Mouse (Mus musculus): ENCODE data around the gene Parvb. TPM values are rescaled to one million over a fixed set of nuclear protein-coding genes. Genes with fewer than 3 reads are reported as not detected.

Parvb gene
- polyA plus RNA-seq, 1 experiment from 2014 or later, result 5.4 TPM

GRCm38 (mm10) chr15:84301026-84301425, 69.2 kb downstream of the Parvb start:
- 9% methylated on average over 7 of the region's 7 CpGs for WGBS
- 0 out of 2 replicates have a peak overlapping the region, but pooled peaks have one; percentile 10 for H3K4me2 ChIP-seq
- no peak overlapping the region for H3K4me3 ChIP-seq (ENCODE audit: low read depth, low read length)
- H3K9me3 ChIP-seq (ENCODE audit: low read depth, low read length), result no peaks in the 10 kb centered on the region
- DNase-seq (peak; percentile 85), ATAC-seq (ENCODE audit: insufficient read depth) (0 out of 2 replicates have a peak, but pooled peaks have one; percentile 52)
- H3K27me3 ChIP-seq (ENCODE audit: insufficient read depth, low read length), result no peaks in the 10 kb centered on the region
- H3K9ac ChIP-seq, result no peak overlapping the region
- TF ChIP-seq CTCF (IDR thresholded peaks at IDR 0.05; ENCODE audit: low read depth), result no peak
- H3K36me3 ChIP-seq (ENCODE audit: insufficient read depth), result no peaks in the 10 kb centered on the region
- peaks cover 22% of the 10 kb centered on the region for H3K4me1 ChIP-seq (ENCODE audit: insufficient read depth)
- 0 out of 2 replicates have a peak overlapping the region, but pooled peaks have one; percentile 43 for H3K27ac ChIP-seq (ENCODE audit: low read depth)

- Histone ChIP-seq H3K36me3 (ENCODE audit: insufficient read depth) (no peaks in the 10 kb centered on the region), H3K27me3 (ENCODE audit: insufficient read depth, low read length) (no peaks in the 10 kb centered on the region), H3K9ac (no peak overlapping the region), H3K4me2 (no peak overlapping the region), H3K4me1 (ENCODE audit: insufficient read depth) (peaks cover 22% of the 10 kb centered on the region), H3K4me3 (ENCODE audit: low read depth, low read length) (no peak overlapping the region), H3K27ac (ENCODE audit: low read depth) (0 out of 2 replicates have a peak overlapping the region, but pooled peaks have one; percentile 43), H3K9me3 (ENCODE audit: low read depth, low read length) (no peaks in the 10 kb centered on the region)
- ATAC-seq (ENCODE audit: insufficient read depth) (no peak), DNase-seq (no peak)
- WGBS, result 45% methylated on average over 8 of the region's 8 CpGs
- TF ChIP-seq CTCF (IDR thresholded peaks at IDR 0.05; ENCODE audit: low read depth), result no peak
Observed at GRCm38 (mm10) chr15:84301641-84302420, 70.0 kb downstream of the Parvb start.

GRCm38 (mm10) chr15:84303264-84303663, 71.4 kb downstream of the Parvb start:
- ATAC-seq (ENCODE audit: insufficient read depth), result no peak
- no peak for TF ChIP-seq CTCF (IDR thresholded peaks at IDR 0.05; ENCODE audit: low read depth)

GRCm38 (mm10) chr15:84305333-84305732, 73.5 kb downstream of the Parvb start:
- TF ChIP-seq CTCF (IDR thresholded peaks at IDR 0.05; ENCODE audit: low read depth), result no peak
- H3K4me2 ChIP-seq, result no peak overlapping the region
- peak; percentile 47 for DNase-seq
- no peaks in the 10 kb centered on the region for H3K36me3 ChIP-seq (ENCODE audit: insufficient read depth)
- 47% methylated on average over 10 of the region's 10 CpGs for WGBS
- H3K27ac ChIP-seq (ENCODE audit: low read depth), result no peak overlapping the region
- H3K9me3 ChIP-seq (ENCODE audit: low read depth, low read length), result no peaks in the 10 kb centered on the region
- no peak overlapping the region for H3K4me3 ChIP-seq (ENCODE audit: low read depth, low read length)
- ATAC-seq (ENCODE audit: insufficient read depth), result no peak
- H3K9ac ChIP-seq, result no peak overlapping the region
- peaks cover 8% of the 10 kb centered on the region for H3K4me1 ChIP-seq (ENCODE audit: insufficient read depth)
- no peaks in the 10 kb centered on the region for H3K27me3 ChIP-seq (ENCODE audit: insufficient read depth, low read length)

More at GRCm38 (mm10) chr15:84303264-84303663, 71.4 kb downstream of the Parvb start:
- Histone ChIP-seq H3K27me3 (ENCODE audit: insufficient read depth, low read length) (no peaks in the 10 kb centered on the region), H3K4me3 (ENCODE audit: low read depth, low read length) (no peak overlapping the region), H3K27ac (ENCODE audit: low read depth) (no peak overlapping the region), H3K9me3 (ENCODE audit: low read depth, low read length) (no peaks in the 10 kb centered on the region), H3K9ac (no peak overlapping the region), H3K36me3 (ENCODE audit: insufficient read depth) (no peaks in the 10 kb centered on the region), H3K4me1 (ENCODE audit: insufficient read depth) (peaks cover 22% of the 10 kb centered on the region), H3K4me2 (no peak overlapping the region)
- no peak for DNase-seq
- WGBS, result 66% methylated on average over 10 of the region's 10 CpGs

GRCm38 (mm10) chr15:84310271-84310670, 78.4 kb downstream of the Parvb start:
- no peak for ATAC-seq (ENCODE audit: insufficient read depth)
- no peak overlapping the region for H3K9ac ChIP-seq

GRCm38 (mm10) chr15:84311295-84312085, 79.6 kb downstream of the Parvb start:
- DNase-seq, result no peak
- Histone ChIP-seq H3K9me3 (ENCODE audit: low read depth, low read length) (no peaks in the 10 kb centered on the region), H3K27ac (ENCODE audit: low read depth) (no peak overlapping the region), H3K9ac (no peak overlapping the region), H3K4me2 (no peak overlapping the region), H3K4me1 (ENCODE audit: insufficient read depth) (peaks cover 23% of the 10 kb centered on the region), H3K36me3 (ENCODE audit: insufficient read depth) (no peaks in the 10 kb centered on the region), H3K27me3 (ENCODE audit: insufficient read depth, low read length) (no peaks in the 10 kb centered on the region), H3K4me3 (ENCODE audit: low read depth, low read length) (no peak overlapping the region)
- 68% methylated on average over 9 of the region's 9 CpGs for WGBS
- no peak for TF ChIP-seq CTCF (IDR thresholded peaks at IDR 0.05; ENCODE audit: low read depth)
- ATAC-seq (ENCODE audit: insufficient read depth), result no peak

More at GRCm38 (mm10) chr15:84310271-84310670, 78.4 kb downstream of the Parvb start:
- 18% methylated on average over 11 of the region's 11 CpGs for WGBS
- Histone ChIP-seq H3K9me3 (ENCODE audit: low read depth, low read length) (no peaks in the 10 kb centered on the region), H3K27ac (ENCODE audit: low read depth) (no peak overlapping the region), H3K4me1 (ENCODE audit: insufficient read depth) (peaks cover 20% of the 10 kb centered on the region), H3K27me3 (ENCODE audit: insufficient read depth, low read length) (no peaks in the 10 kb centered on the region), H3K4me2 (no peak overlapping the region), H3K36me3 (ENCODE audit: insufficient read depth) (no peaks in the 10 kb centered on the region), H3K4me3 (ENCODE audit: low read depth, low read length) (no peak overlapping the region)
- peak; percentile 30 for DNase-seq
- TF ChIP-seq CTCF (IDR thresholded peaks at IDR 0.05; ENCODE audit: low read depth), result no peak
